Mouse (Mus musculus) embryonic fibroblast, embryonic 13.5 days (primary cell): ENCODE results near the gene Cdk2. TPM values are rescaled to one million over a fixed set of nuclear protein-coding genes. Genes with fewer than 3 reads are reported as not detected.

ENCODE experiments used
- H3K27ac ChIP-seq: 2 replicates; pipeline ENCODE4 v1.5.1; 2012; ENCODE audit warnings: low read length, control low read depth, inconsistent platforms; ENCODE audit not compliant: insufficient read depth
- H3K4me1 ChIP-seq: 2 replicates; pipeline ENCODE4 v1.6.1; 2011; ENCODE audit warnings: low read length; ENCODE audit not compliant: control insufficient read depth, insufficient read depth
- H3K4me3 ChIP-seq: 2 replicates; pipeline ENCODE4 v1.5.1; 2011; ENCODE audit warnings: mild to moderate bottlenecking, control low read depth, low read length; ENCODE audit not compliant: insufficient read depth
- CTCF ChIP-seq: IDR thresholded peaks from 2 replicates; pipeline ENCODE4 v1.5.1; 2011; ENCODE audit warnings: mild to moderate bottlenecking, control low read depth, low read length, moderate library complexity, borderline replicate concordance; ENCODE audit not compliant: insufficient read depth
- POLR2A ChIP-seq: IDR thresholded peaks from 2 replicates; pipeline ENCODE4 v1.6.1; 2011; ENCODE audit warnings: low read depth, mild to moderate bottlenecking, control low read depth, low read length, moderate library complexity
- polyA plus RNA-seq: library from polyadenylated mRNA; stranded (reverse); fragments of >200 nt; gene quantifications from 2 replicates; pipeline ENCODE4 v1.2.4, GENCODE M21; 2011; ENCODE audit warnings: low read depth; ENCODE audit not compliant: missing spikeins, insufficient read length

Gene Cdk2
- polyA plus RNA-seq, 1 experiment, result 66.6 TPM

- Histone ChIP-seq H3K27ac (no peak overlapping the region), H3K4me1 (no peaks in the 10 kb centered on the region; the same call in 1 of the 2 replicates), H3K4me3 (no peak overlapping the region)
- no peak for TF ChIP-seq CTCF
- no peak for TF ChIP-seq POLR2A
Observed at GRCm38 (mm10) chr10:128657844-128658243, 47.0 kb downstream of the Cdk2 start.

GRCm38 (mm10) chr10:128656731-128657130 lies 48.1 kb downstream of the Cdk2 start:
- Histone ChIP-seq H3K4me1 (no peaks in the 10 kb centered on the region; the same call in 1 of the 2 replicates), H3K4me3 (no peak overlapping the region), H3K27ac (no peak overlapping the region)
- TF ChIP-seq POLR2A, result no peak
- TF ChIP-seq CTCF, result no peak

GRCm38 (mm10) chr10:128655254-128655653 lies 49.6 kb downstream of the Cdk2 start:
- Histone ChIP-seq H3K4me1 (no peaks in the 10 kb centered on the region; the same call in 1 of the 2 replicates), H3K4me3 (no peak overlapping the region), H3K27ac (no peak overlapping the region)
- no peak for TF ChIP-seq POLR2A
- TF ChIP-seq CTCF, result no peak

GRCm38 (mm10) chr10:128653866-128654265 lies 51.0 kb downstream of the Cdk2 start:
- Histone ChIP-seq H3K27ac (no peak overlapping the region), H3K4me3 (no peak overlapping the region), H3K4me1 (no peaks in the 10 kb centered on the region)
- TF ChIP-seq CTCF, result no peak
- no peak for TF ChIP-seq POLR2A

Other genes starting within 250 kb of the Cdk2 start
- 100 and 117 TPM in 2 replicates for gene Smarcc2, start 245.8 kb downstream of the Cdk2 start, polyA plus RNA-seq
- 2,243 and 2,568 TPM in 2 replicates for gene Myl6, start 210.9 kb downstream of the Cdk2 start, polyA plus RNA-seq
- gene Myl6b, start 206.3 kb downstream of the Cdk2 start, polyA plus RNA-seq, result 9.4 and 10.6 TPM in 2 replicates
- gene Esyt1, start 179.2 kb downstream of the Cdk2 start, polyA plus RNA-seq, result 75.2 and 83.3 TPM in 2 replicates
- 4.7 and 6.0 TPM in 2 replicates for gene Zc3h10, start 157.3 kb downstream of the Cdk2 start, polyA plus RNA-seq
- 2,862 and 3,188 TPM in 2 replicates for gene Rpl41, start 155.7 kb downstream of the Cdk2 start, polyA plus RNA-seq
- 146 and 152 TPM in 2 replicates for gene Pa2g4, start 139.0 kb downstream of the Cdk2 start, polyA plus RNA-seq
- 0.13 and 0.70 TPM in 2 replicates for gene Erbb3, start 115.4 kb downstream of the Cdk2 start, polyA plus RNA-seq
- 1,073 and 1,205 TPM in 2 replicates for gene Rps26, start 78.3 kb downstream of the Cdk2 start, polyA plus RNA-seq
- gene Ikzf4, start 59.0 kb downstream of the Cdk2 start, polyA plus RNA-seq, result 2.3 and 4.8 TPM in 2 replicates
- gene Suox, start 31.0 kb downstream of the Cdk2 start, polyA plus RNA-seq, result 14.3 and 15.7 TPM in 2 replicates
- gene Rab5b, start 8.8 kb downstream of the Cdk2 start, polyA plus RNA-seq, result 88.8 and 96.7 TPM in 2 replicates
- 0.68 and 0.87 TPM in 2 replicates for gene Pmel, start 836 bp downstream of the Cdk2 start, polyA plus RNA-seq
- gene Dgka, start 39.8 kb upstream of the Cdk2 start, polyA plus RNA-seq, result 14.6 and 19.0 TPM in 2 replicates
- 29.5 and 38.2 TPM in 2 replicates for gene Pym1, start 42.9 kb upstream of the Cdk2 start, polyA plus RNA-seq
- 43.6 and 54.0 TPM in 2 replicates for gene Mmp19, start 85.9 kb upstream of the Cdk2 start, polyA plus RNA-seq
- gene Dnajc14, start 99.0 kb upstream of the Cdk2 start, polyA plus RNA-seq, result 55.5 and 59.0 TPM in 2 replicates
- gene Tmem198b, start 99.3 kb upstream of the Cdk2 start, polyA plus RNA-seq, result 34.4 and 44.8 TPM in 2 replicates
- gene Sarnp, start 112.3 kb upstream of the Cdk2 start, polyA plus RNA-seq, result 106 and 112 TPM in 2 replicates
- 30.4 and 31.2 TPM in 2 replicates for gene Ormdl2, start 116.6 kb upstream of the Cdk2 start, polyA plus RNA-seq
- gene Gdf11, start 186.7 kb upstream of the Cdk2 start, polyA plus RNA-seq, result 16.3 and 19.4 TPM in 2 replicates
- gene Cd63, start 196.0 kb upstream of the Cdk2 start, polyA plus RNA-seq, result 686 and 779 TPM in 2 replicates
- gene Rdh5, start 217.9 kb upstream of the Cdk2 start, polyA plus RNA-seq, result 5.5 and 7.7 TPM in 2 replicates
- 80.5 and 91.4 TPM in 2 replicates for gene Bloc1s1, start 219.0 kb upstream of the Cdk2 start, polyA plus RNA-seq
- gene Itga7, start 228.8 kb upstream of the Cdk2 start, polyA plus RNA-seq, result 16.9 and 22.1 TPM in 2 replicates